Mouse (Mus musculus) stomach, embryonic 16.5 days (tissue): ENCODE measurements around the gene Rbbp4. TPM values are rescaled to one million over a fixed set of nuclear protein-coding genes. Genes with fewer than 3 reads are reported as not detected.
A peak's percentile ranks its signal among the peaks of the same experiment; 100 is the strongest.

Source experiments
- ATAC-seq: fragments of 200-750 bp; cut with Nextera tagmentation; 2 replicates; pipeline ENCODE4 v1.8.0; 2017; ENCODE audit warnings: moderate number of reproducible peaks, moderate TSS enrichment; ENCODE audit not compliant: insufficient read depth, low FRiP score
- H3K27ac ChIP-seq: fragments of 300-500 bp; sonication (generic); 2 replicates; pipeline ENCODE4 v1.5.1; 2014; ENCODE audit warnings: low read length
- H3K27me3 ChIP-seq: fragments of 300-500 bp; sonication (generic); 2 replicates; pipeline ENCODE4 v1.6.1; 2014; ENCODE audit warnings: low read length, control low read depth, mixed read lengths; ENCODE audit not compliant: control insufficient read depth, insufficient read depth
- H3K36me3 ChIP-seq: fragments of 300-500 bp; sonication (generic); 2 replicates; pipeline ENCODE4 v1.6.1; 2014; ENCODE audit warnings: low read length; ENCODE audit not compliant: control insufficient read depth, insufficient read depth
- H3K4me1 ChIP-seq: fragments of 300-500 bp; sonication (generic); 2 replicates; pipeline ENCODE4 v1.6.1; 2014; ENCODE audit warnings: low read length, control low read depth, mixed read lengths; ENCODE audit not compliant: control insufficient read depth, insufficient read depth
- H3K4me2 ChIP-seq: fragments of 300-500 bp; sonication (generic); 2 replicates; pipeline ENCODE4 v1.6.1; 2014; ENCODE audit warnings: low read depth, low read length, mixed read lengths
- H3K4me3 ChIP-seq: fragments of 300-500 bp; sonication (generic); replicated peaks from 2 replicates; pipeline ENCODE4 v1.5.1; 2014; ENCODE audit warnings: mild to moderate bottlenecking, low read length
- H3K9ac ChIP-seq: fragments of 300-500 bp; sonication (generic); 2 replicates; pipeline ENCODE4 v1.6.1; 2014; ENCODE audit warnings: low read length
- H3K9me3 ChIP-seq: fragments of 300-500 bp; sonication (generic); replicated peaks from 2 replicates; pipeline ENCODE4 v1.6.1; 2016; ENCODE audit warnings: low read length, control low read depth; ENCODE audit not compliant: control insufficient read depth
- WGBS: fragments of 180-500 bp; shearing (Covaris S2); extraction: QIAGEN DNeasy Blood & Tissue Kit; methylation state at CpG from one replicate; pipeline ENCODE4 v1.1.7; 2014; 5-methylcytosine and 5-hydroxymethylcytosine counted together
- polyA plus RNA-seq: library from polyadenylated mRNA; unstranded; fragments of >200 nt; fragmentation: Nextera tagmentation; extraction: Ambion mirVana; gene quantifications from 2 replicates; pipeline ENCODE4 v1.2.1, GENCODE M21; 2015

The Rbbp4 gene
- polyA plus RNA-seq, 1 experiment from 2014 or later = 291 TPM

DNA sequence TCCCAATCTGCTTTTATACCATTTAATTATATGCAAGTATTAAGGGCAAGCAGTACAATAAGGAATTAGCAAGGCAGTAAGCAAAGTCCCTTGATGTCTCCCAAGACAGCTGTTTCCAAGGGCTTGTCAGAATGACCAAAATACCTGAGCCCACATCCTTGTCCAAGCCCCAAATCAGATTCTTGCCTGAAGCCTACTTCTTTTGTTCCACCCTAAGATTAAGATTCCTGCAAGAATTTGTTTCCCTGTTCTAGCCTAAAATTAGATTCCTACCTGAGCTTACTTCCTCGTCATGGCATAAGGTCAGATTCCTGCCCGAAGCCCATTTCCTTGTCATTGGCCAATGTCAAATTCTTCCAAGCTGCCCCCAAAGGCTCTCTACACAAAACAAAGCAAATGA is 50.5 kb downstream of the Rbbp4 start:
- no peak overlapping the region for H3K4me2 ChIP-seq
- no peak for ATAC-seq
- H3K27me3 ChIP-seq = 0 out of 2 replicates have a peak, but pooled peaks cover 3% of the 10 kb centered on the region
- H3K4me3 ChIP-seq = no peak overlapping the region
- no peaks in the 10 kb centered on the region for H3K9me3 ChIP-seq
- H3K9ac ChIP-seq = no peak overlapping the region
- H3K4me1 ChIP-seq = peaks cover 10% of the 10 kb centered on the region; the same call in 1 of the 2 replicates
- WGBS = 84% methylated on average over 2 of the region's 2 CpGs
- H3K27ac ChIP-seq = no peak overlapping the region
- H3K36me3 ChIP-seq = no peaks in the 10 kb centered on the region

DNA sequence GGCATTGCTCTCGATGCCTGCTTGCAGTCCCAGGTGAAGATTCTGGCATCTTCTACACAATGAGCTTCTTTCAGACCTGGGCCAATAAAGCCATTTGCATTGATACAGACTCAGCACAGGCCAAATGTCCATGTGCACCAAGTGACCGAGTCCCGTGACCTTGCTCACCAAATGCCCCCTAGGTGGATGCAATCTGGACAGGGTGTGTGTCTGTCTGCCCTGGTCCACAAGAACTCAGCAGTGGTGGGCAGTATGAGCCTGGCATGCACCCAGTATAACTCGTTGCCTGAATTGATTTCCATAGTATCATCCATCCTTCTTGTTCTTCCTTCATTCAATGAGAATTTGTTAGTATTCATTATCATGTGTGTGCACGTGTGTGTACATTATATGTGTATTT is 51.9 kb downstream of the Rbbp4 start:
- Histone ChIP-seq H3K9ac (no peak overlapping the region), H3K27ac (no peak overlapping the region), H3K9me3 (no peaks in the 10 kb centered on the region), H3K27me3 (0 out of 2 replicates have a peak, but pooled peaks cover 3% of the 10 kb centered on the region), H3K4me3 (no peak overlapping the region), H3K36me3 (no peaks in the 10 kb centered on the region), H3K4me1 (peaks cover 10% of the 10 kb centered on the region; the same call in 1 of the 2 replicates), H3K4me2 (no peak overlapping the region)
- WGBS = 92% methylated on average over 5 of the region's 5 CpGs
- no peak for ATAC-seq

GRCm38 (mm10) chr4:129282786-129283185 is 52.4 kb downstream of the Rbbp4 start:
- 83% methylated on average over 5 of the region's 5 CpGs for WGBS
- Histone ChIP-seq H3K9ac (no peak overlapping the region), H3K36me3 (no peaks in the 10 kb centered on the region), H3K4me1 (peaks cover 9% of the 10 kb centered on the region; the same call in 1 of the 2 replicates), H3K4me2 (no peak overlapping the region), H3K9me3 (no peaks in the 10 kb centered on the region), H3K4me3 (no peak overlapping the region), H3K27ac (no peak overlapping the region), H3K27me3 (0 out of 2 replicates have a peak, but pooled peaks cover 3% of the 10 kb centered on the region)
- no peak for ATAC-seq

DNA sequence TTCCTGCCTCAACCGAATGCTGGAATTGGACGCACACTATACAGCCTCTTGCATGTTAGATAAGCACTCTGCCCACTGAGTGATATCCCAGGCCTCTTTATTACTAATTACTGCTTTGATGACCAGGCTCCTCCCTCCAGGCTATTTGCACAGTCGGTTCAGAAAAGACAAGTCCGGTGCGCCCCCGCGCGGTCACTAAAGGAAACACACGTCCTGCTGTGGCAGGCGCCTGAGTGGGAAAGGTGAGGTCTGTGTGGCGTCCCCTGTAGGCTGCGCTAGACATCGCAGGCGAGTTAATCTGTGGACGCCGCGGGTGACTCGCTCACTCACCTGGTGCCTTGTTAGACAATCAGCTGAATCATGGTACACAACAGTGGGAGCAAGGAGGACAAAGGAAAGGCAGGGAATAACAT is 58.7 kb downstream of the Rbbp4 start:
- Histone ChIP-seq H3K9me3 (no peaks in the 10 kb centered on the region), H3K4me1 (peaks cover 8% of the 10 kb centered on the region; the same call in 1 of the 2 replicates), H3K9ac (no peak overlapping the region), H3K27ac (no peak overlapping the region), H3K4me3 (no peak overlapping the region), H3K36me3 (no peaks in the 10 kb centered on the region), H3K4me2 (no peak overlapping the region), H3K27me3 (no peaks in the 10 kb centered on the region)
- ATAC-seq = peak; percentile 18; the same call in 1 of the 2 replicates
- WGBS = 2% methylated on average over 18 of the region's 18 CpGs

DNA sequence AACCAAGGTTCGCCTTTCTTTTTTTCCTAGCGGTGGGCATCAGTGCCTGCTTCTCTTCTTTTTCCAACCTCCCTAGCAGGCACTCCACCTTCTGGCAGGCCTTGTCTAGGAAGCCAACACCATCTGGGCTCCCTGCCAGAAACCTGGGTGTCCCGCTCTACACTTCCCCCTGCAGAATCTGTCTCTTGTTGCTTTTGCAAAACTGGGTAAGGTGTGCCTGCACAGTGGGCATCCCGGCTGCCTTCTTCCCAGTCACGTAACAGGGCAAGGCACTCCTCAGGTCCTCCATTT is 62.5 kb downstream of the Rbbp4 start:
- Histone ChIP-seq H3K27me3 (no peaks in the 10 kb centered on the region), H3K36me3 (no peaks in the 10 kb centered on the region), H3K4me3 (peak overlapping the region; percentile 29)

GRCm38 (mm10) chr4:129271991-129272755 is 63.0 kb downstream of the Rbbp4 start:
- Histone ChIP-seq H3K4me3 (peak overlapping the region; percentile 29), H3K27ac (peak overlapping the region; percentile 86), H3K36me3 (no peaks in the 10 kb centered on the region), H3K4me1 (peaks cover 8% of the 10 kb centered on the region; the same call in 1 of the 2 replicates), H3K4me2 (peak overlapping the region; percentile 37), H3K9ac (peak overlapping the region; percentile 48), H3K9me3 (no peaks in the 10 kb centered on the region), H3K27me3 (no peaks in the 10 kb centered on the region)
- peak; percentile 96 for ATAC-seq
- WGBS = 19% methylated on average over 15 of the region's 15 CpGs

More for the DNA sequence above, 62.5 kb downstream of the Rbbp4 start:
- 32% methylated on average over 5 of the region's 5 CpGs for WGBS
- H3K9ac ChIP-seq = peak overlapping the region; percentile 48
- peak overlapping the region; percentile 37 for H3K4me2 ChIP-seq
- peaks cover 8% of the 10 kb centered on the region; the same call in 1 of the 2 replicates for H3K4me1 ChIP-seq
- H3K27ac ChIP-seq = peak overlapping the region; percentile 86
- peak; percentile 69 for ATAC-seq
- no peaks in the 10 kb centered on the region for H3K9me3 ChIP-seq

DNA sequence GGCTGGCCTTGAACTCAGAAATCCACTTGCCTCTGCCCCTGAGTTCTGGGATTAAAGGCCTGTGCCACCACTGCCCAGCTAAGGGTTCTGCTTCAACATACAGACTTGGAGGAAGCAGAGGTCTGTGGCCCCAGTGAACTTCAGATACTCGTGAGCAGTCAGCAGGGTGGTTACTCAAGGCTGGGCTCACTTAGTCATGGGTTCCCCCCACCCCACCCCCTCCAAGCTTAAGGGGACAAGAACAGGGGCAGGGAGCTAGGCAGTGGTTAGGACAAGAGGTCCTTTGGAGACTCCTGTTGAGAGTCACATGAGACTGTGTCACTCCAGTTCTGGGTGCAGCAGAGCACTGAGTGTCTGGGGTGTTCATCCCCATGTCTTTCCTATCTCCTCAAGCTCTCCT is 66.5 kb downstream of the Rbbp4 start:
- Histone ChIP-seq H3K27me3 (no peaks in the 10 kb centered on the region), H3K36me3 (no peaks in the 10 kb centered on the region), H3K9ac (peak overlapping the region; percentile 7), H3K4me2 (no peak overlapping the region), H3K27ac (0 out of 2 replicates have a peak overlapping the region, but pooled peaks have one; percentile 19), H3K4me3 (no peak overlapping the region), H3K4me1 (peaks cover 8% of the 10 kb centered on the region; the same call in 1 of the 2 replicates), H3K9me3 (no peaks in the 10 kb centered on the region)
- 33% methylated on average over 1 of the region's 1 CpGs for WGBS
- no peak for ATAC-seq

DNA sequence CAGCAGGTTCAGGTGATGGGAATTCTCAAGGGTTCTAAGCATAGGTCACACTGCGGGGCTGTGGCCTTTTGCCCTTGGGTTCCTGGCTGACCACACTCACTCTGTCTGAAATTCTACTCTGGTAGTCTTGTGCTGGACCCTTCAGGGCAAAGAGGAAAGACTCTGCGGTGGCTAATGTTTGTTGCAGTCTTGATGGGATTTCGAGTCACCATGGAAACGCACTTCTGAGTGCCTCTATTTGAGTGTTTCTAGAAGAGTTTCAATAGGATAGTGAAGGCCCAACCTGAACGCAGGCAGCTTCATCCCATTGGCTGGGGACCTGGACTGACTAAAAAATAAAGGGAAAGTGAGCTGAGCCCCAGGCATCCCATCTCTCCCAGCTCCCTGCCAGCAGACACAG is 68.3 kb downstream of the Rbbp4 start:
- no peak for ATAC-seq
- 80% methylated on average over 5 of the region's 5 CpGs for WGBS
- no peaks in the 10 kb centered on the region for H3K9me3 ChIP-seq

GRCm38 (mm10) chr4:129266191-129266590 is 69.0 kb downstream of the Rbbp4 start:
- ATAC-seq = peak; percentile 51; the same call in 1 of the 2 replicates
- Histone ChIP-seq H3K4me1 (peaks cover 13% of the 10 kb centered on the region), H3K9ac (no peak overlapping the region), H3K9me3 (no peaks in the 10 kb centered on the region), H3K27ac (no peak overlapping the region), H3K36me3 (no peaks in the 10 kb centered on the region), H3K4me3 (no peak overlapping the region), H3K27me3 (no peaks in the 10 kb centered on the region), H3K4me2 (no peak overlapping the region)
- 61% methylated on average over 4 of the region's 4 CpGs for WGBS

More for the DNA sequence above, 68.3 kb downstream of the Rbbp4 start:
- H3K36me3 ChIP-seq = no peaks in the 10 kb centered on the region
- no peak overlapping the region for H3K27ac ChIP-seq
- H3K4me3 ChIP-seq = no peak overlapping the region
- no peaks in the 10 kb centered on the region for H3K27me3 ChIP-seq
- peaks cover 12% of the 10 kb centered on the region; the same call in 1 of the 2 replicates for H3K4me1 ChIP-seq
- H3K4me2 ChIP-seq = no peak overlapping the region
- no peak overlapping the region for H3K9ac ChIP-seq
